8 mouse cellular contexts compared by ENCODE assay signal in genomic region chr19:31665007-31665406, GRCm38 (mm10).
A peak's percentile ranks its signal among the peaks of the same experiment; 100 is the strongest.
DNase-seq lines count a peak whose midpoint lies in the region; ATAC-seq and TF ChIP-seq lines count a peak whose summit lies in the region.

No protein-coding gene starts in this region.

- no peak for TF ChIP-seq CTCF in heart, postnatal 0 days (IDR thresholded peaks at IDR 0.05; ENCODE audit: low read depth)

- H3K36me3 ChIP-seq in kidney, embryonic 14.5 days (ENCODE audit: control insufficient read depth, insufficient read depth, low read length), result no peaks in the 10 kb centered on the region
- no peaks in the 10 kb centered on the region for H3K36me3 ChIP-seq in heart, postnatal 0 days (replicated peaks; ENCODE audit: control insufficient read depth, insufficient read depth, low read length)
- no peaks in the 10 kb centered on the region for H3K36me3 ChIP-seq in liver, embryonic 16.5 days (ENCODE audit: control insufficient read depth, insufficient read depth)

- peaks cover 4% of the 10 kb centered on the region; the same call in 1 of the 2 replicates for H3K4me1 ChIP-seq in kidney, embryonic 14.5 days (ENCODE audit: control insufficient read depth, insufficient read depth, low read length)
- H3K4me1 ChIP-seq in brown adipose tissue, adult 24 weeks (ENCODE audit: control insufficient read depth, insufficient read depth, insufficient read length, low read length), result no peaks in the 10 kb centered on the region
- peaks cover 10% of the 10 kb centered on the region for H3K4me1 ChIP-seq in heart, postnatal 0 days (ENCODE audit: control insufficient read depth, insufficient read depth)
- H3K4me1 ChIP-seq in liver, embryonic 16.5 days (ENCODE audit: control insufficient read depth, low read depth, low read length), result no peaks in the 10 kb centered on the region; the same call in 1 of the 2 replicates

- no peaks in the 10 kb centered on the region for H3K9me3 ChIP-seq in kidney, embryonic 14.5 days (ENCODE audit: control insufficient read depth, low read length)
- no peaks in the 10 kb centered on the region for H3K9me3 ChIP-seq in heart, postnatal 0 days (replicated peaks; ENCODE audit: control insufficient read depth, low read length)
- no peaks in the 10 kb centered on the region for H3K9me3 ChIP-seq in liver, embryonic 16.5 days (replicated peaks; ENCODE audit: control insufficient read depth, low read length)

- no peak for ATAC-seq in kidney, embryonic 14.5 days (ENCODE audit: low FRiP score, low TSS enrichment)
- ATAC-seq in heart, postnatal 0 days (ENCODE audit: insufficient read depth, low read depth), result no peak
- ATAC-seq in liver, embryonic 16.5 days (ENCODE audit: low read depth), result no peak

- H3K27me3 ChIP-seq in kidney, embryonic 14.5 days (ENCODE audit: control insufficient read depth, insufficient read depth, low read length), result peaks cover 5% of the 10 kb centered on the region
- 0 out of 2 replicates have a peak, but pooled peaks cover 7% of the 10 kb centered on the region for H3K27me3 ChIP-seq in heart, postnatal 0 days (ENCODE audit: control insufficient read depth, insufficient read depth, low read length)
- H3K27me3 ChIP-seq in liver, embryonic 16.5 days (ENCODE audit: control insufficient read depth, insufficient read depth, low read depth, low read length), result peaks cover 19% of the 10 kb centered on the region

- peak overlapping the region; percentile 99 for H3K4me2 ChIP-seq in kidney, embryonic 14.5 days (replicated peaks; ENCODE audit: low read depth, low read length)
- peak overlapping the region; percentile 80 for H3K4me2 ChIP-seq in heart, postnatal 0 days (ENCODE audit: low read depth, low read length)
- H3K4me2 ChIP-seq in liver, embryonic 16.5 days (ENCODE audit: low read depth, low read length), result peak overlapping the region; percentile 52

- TF ChIP-seq EP300 in heart, postnatal 0 days (IDR thresholded peaks at IDR 0.05; ENCODE audit: low read depth), result no peak

- no peak overlapping the region for H3K27ac ChIP-seq in kidney, embryonic 14.5 days (ENCODE audit: low read depth, low read length)
- H3K27ac ChIP-seq in brown adipose tissue, adult 24 weeks (replicated peaks; ENCODE audit: low read depth, low read length), result peak overlapping the region; percentile 24; the same call in 1 of the 2 replicates
- no peak overlapping the region for H3K27ac ChIP-seq in heart, postnatal 0 days (ENCODE audit: low read depth)
- no peak overlapping the region for H3K27ac ChIP-seq in liver, embryonic 16.5 days (ENCODE audit: low read length)

- peak overlapping the region; percentile 48 for H3K4me3 ChIP-seq in kidney, embryonic 14.5 days (ENCODE audit: low read length)
- peak overlapping the region; percentile 50 for H3K4me3 ChIP-seq in brown adipose tissue, adult 24 weeks (ENCODE audit: insufficient read depth, low read depth, low read length)
- H3K4me3 ChIP-seq in heart, postnatal 0 days (ENCODE audit: low read depth, low read length), result peak overlapping the region; percentile 57
- peak overlapping the region; percentile 51; the same call in 1 of the 2 replicates for H3K4me3 ChIP-seq in liver, embryonic 16.5 days (ENCODE audit: low read depth, low read length)

- DNase-seq in kidney, adult 8-10 months, result no peak
- no peak for DNase-seq in heart, postnatal 0 days (ENCODE audit: low spot score)
- no peak for DNase-seq in spleen, postnatal 10 days (ENCODE audit: low spot score in 2 of 2)
- no peak for DNase-seq in gastrocnemius, postnatal 10 days
- DNase-seq in right cerebral cortex, postnatal 36 days (ENCODE audit: low spot score in 2 of 2), result no peak

- WGBS in kidney, embryonic 14.5 days, result 9% methylated on average over 8 of the region's 8 CpGs
- 15% methylated on average over 8 of the region's 8 CpGs for WGBS in heart, postnatal 0 days
- WGBS in liver, embryonic 16.5 days (ENCODE audit: insufficient replicate concordance), result 15% methylated on average over 8 of the region's 8 CpGs

- peak overlapping the region; percentile 25; the same call in 1 of the 2 replicates for H3K9ac ChIP-seq in kidney, embryonic 14.5 days (ENCODE audit: low read depth, low read length)
- H3K9ac ChIP-seq in heart, postnatal 0 days (replicated peaks; ENCODE audit: low read depth, low read length), result no peak overlapping the region
- no peak overlapping the region for H3K9ac ChIP-seq in liver, embryonic 16.5 days (ENCODE audit: low read depth, low read length)
